Mouse (Mus musculus): ENCODE measurements around the gene Bcorl1.

DNA sequence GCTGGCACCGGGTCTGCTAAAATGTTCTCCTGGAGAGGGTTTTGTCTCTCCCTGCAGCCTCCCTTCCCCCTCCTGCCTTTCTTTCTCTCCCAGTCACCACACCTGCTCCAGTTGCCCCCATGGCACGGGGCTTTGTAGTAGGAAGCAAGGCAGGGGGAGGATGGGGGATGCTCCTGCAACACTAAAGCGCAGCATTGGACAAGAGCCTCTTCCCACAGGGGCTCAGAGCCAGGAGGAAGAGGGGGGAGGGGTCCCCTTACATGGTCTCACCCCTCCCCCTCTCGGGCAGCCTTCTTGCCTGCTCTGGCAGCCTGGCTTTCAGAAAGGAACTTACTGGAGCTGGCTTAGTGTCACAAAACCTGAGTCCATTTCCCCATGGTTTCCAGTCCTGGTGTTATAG, 44.8 kb downstream of the Bcorl1 start:
- no peak for TF ChIP-seq CTCF (IDR thresholded peaks at IDR 0.05; ENCODE audit: low read depth)
- TF ChIP-seq EP300 (optimal IDR thresholded peaks at IDR 0.05), result no peak
